Mouse (Mus musculus) G1E (cell line): ENCODE results near the gene Krr1. TPM values are rescaled to one million over a fixed set of nuclear protein-coding genes. Genes with fewer than 3 reads are reported as not detected.

Experiments
- ATAC-seq: 2 replicates; pipeline ENCODE4 v1.8.0; 2016; ENCODE audit warnings: mild to moderate bottlenecking; ENCODE audit not compliant: insufficient number of reproducible peaks, poor library complexity, low FRiP score, severe bottlenecking; ENCODE audit errors: extremely low read depth
- DNase-seq: peaks from one replicate; pipeline ENCODE4 v3.0.0; 2012; ENCODE audit warnings: low spot score
- H3K27me3 ChIP-seq: 2 replicates; pipeline ENCODE4 v1.6.1; 2012; ENCODE audit warnings: mild to moderate bottlenecking, low read length, inconsistent platforms; ENCODE audit not compliant: insufficient read depth
- H3K36me3 ChIP-seq: replicated peaks from 2 replicates; pipeline ENCODE3; 2012; ENCODE audit warnings: mild to moderate bottlenecking, inconsistent platforms
- H3K4me1 ChIP-seq: 2 replicates; pipeline ENCODE4 v1.6.1; 2012; ENCODE audit warnings: low read depth, low read length, inconsistent platforms, mixed read lengths; ENCODE audit not compliant: insufficient read depth
- H3K4me3 ChIP-seq: 2 replicates; pipeline ENCODE4 v1.5.1; 2012; ENCODE audit warnings: low read depth, mild to moderate bottlenecking, inconsistent platforms, low read length, moderate library complexity, mixed read lengths
- H3K9me3 ChIP-seq: replicated peaks from 2 replicates; pipeline ENCODE4 v1.6.1; 2012; ENCODE audit warnings: inconsistent platforms
- CTCF ChIP-seq: IDR thresholded peaks from 2 replicates; pipeline ENCODE4 v1.5.1; 2012; ENCODE audit warnings: low read depth, low read length, inconsistent platforms, mixed read lengths
- GATA1 ChIP-seq: IDR thresholded peaks from 2 replicates; pipeline ENCODE4 v1.6.1; 2012; ENCODE audit warnings: borderline replicate concordance, low read length, inconsistent platforms, mixed read lengths
- GATA2 ChIP-seq: IDR thresholded peaks from 2 replicates; pipeline ENCODE4 v1.6.1; 2012; ENCODE audit warnings: low read depth, low read length, inconsistent platforms, borderline replicate concordance
- POLR2AphosphoS5 ChIP-seq: IDR thresholded peaks from 2 replicates; pipeline ENCODE4 v1.6.1; 2012; ENCODE audit warnings: low read depth, low read length, inconsistent platforms; ENCODE audit not compliant: insufficient replicate concordance
- TAL1 ChIP-seq: conservative IDR thresholded peaks from 2 replicates; pipeline ENCODE4 v1.6.1; 2012; ENCODE audit warnings: low read depth, low read length, inconsistent platforms, mixed read lengths
- polyA plus RNA-seq: library from polyadenylated mRNA; stranded (reverse); fragments of >175 nt; gene quantifications from 2 replicates; pipeline ENCODE4 v1.2.3, GENCODE M21; 2012
- total RNA-seq, 2 experiments: library from RNA; stranded (forward) in 1 of 2; stranded (reverse) in 1 of 2; fragments of 200-1000 nt in 1 of 2; fragments of >200 nt in 1 of 2; fragmentation: Nextera tagmentation in 1 of 2; gene quantifications; 2 replicates each; pipeline ENCODE4 v1.2.3; 2014 to 2017

The Krr1 gene
- total and polyA plus RNA-seq, 3 experiments: 2.8 to 107 (median 52.8) TPM

DNA sequence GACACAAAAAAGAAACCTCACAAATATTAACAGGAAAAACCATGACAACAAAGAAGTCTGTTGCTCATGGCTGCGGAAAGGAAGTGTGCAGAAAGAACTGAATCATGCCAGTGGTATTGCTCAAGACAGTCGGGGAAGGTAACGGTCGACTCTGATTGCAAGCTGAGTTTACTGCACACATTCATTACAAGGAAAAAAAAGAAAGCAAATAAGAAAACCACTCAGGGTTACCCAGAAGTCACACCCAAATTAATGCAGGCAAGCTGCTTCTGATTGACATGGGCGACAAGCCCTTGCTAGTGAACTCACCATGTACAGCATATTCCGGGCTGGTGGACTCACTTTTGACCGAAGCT lies 24.1 kb downstream of the Krr1 start:
- H3K9me3 ChIP-seq: no peaks in the 10 kb centered on the region
- no peak overlapping the region for H3K4me3 ChIP-seq
- H3K36me3 ChIP-seq: no peaks in the 10 kb centered on the region
- ATAC-seq (no peak), DNase-seq (no peak)
- H3K27me3 ChIP-seq: no peaks in the 10 kb centered on the region
- no peak for TF ChIP-seq POLR2AphosphoS5
- no peak for TF ChIP-seq CTCF
- TF ChIP-seq TAL1: no peak
- no peak for TF ChIP-seq GATA1
- TF ChIP-seq GATA2: no peak
- peaks cover 42% of the 10 kb centered on the region for H3K4me1 ChIP-seq

DNA sequence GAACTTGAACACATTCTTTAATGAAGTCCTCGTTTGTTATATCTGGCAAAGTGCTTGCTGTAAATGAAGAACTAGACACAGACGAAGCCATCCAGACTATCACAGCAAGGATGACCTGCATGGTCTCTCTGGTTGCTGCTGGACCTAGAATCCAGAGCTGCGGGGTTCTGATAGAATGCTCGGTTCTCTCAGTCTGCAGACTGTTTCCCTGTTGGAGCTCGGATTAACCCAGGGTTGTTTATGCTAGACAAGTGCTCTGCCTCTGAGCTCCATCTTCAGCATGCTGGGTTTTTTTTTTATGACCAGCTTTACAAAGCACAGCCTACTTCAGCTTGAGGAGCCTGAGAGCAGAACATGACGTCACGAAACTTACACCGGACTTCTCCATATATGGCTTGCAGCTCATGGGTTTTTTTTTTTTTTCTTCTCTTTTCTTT lies 24.5 kb downstream of the Krr1 start:
- ATAC-seq: no peak
- TF ChIP-seq POLR2AphosphoS5: no peak
- TF ChIP-seq GATA2: no peak
- no peak for TF ChIP-seq GATA1
- TF ChIP-seq CTCF: no peak
- no peak for TF ChIP-seq TAL1
- no peak for DNase-seq
- Histone ChIP-seq H3K27me3 (no peaks in the 10 kb centered on the region), H3K9me3 (no peaks in the 10 kb centered on the region), H3K4me1 (peaks cover 46% of the 10 kb centered on the region), H3K36me3 (no peaks in the 10 kb centered on the region), H3K4me3 (no peak overlapping the region)

DNA sequence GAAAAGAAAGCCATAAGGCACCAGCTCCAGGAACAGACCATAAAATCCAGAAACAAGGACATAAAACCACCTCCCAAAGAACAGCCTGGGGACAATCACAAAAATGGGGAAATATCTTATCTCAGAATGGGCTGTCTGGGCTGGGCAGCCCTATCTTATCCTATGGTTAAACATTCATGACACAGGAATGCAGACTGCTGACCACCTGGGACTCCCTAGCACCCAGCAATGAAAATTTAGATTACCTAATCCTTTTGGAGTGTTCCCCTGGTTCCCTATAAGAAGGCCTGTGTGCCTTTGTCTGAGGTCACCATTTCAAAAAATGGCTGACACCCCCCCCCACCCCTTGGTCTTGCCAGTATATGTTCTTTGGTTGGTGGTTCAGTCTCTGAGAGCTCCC lies 25.2 kb downstream of the Krr1 start:
- Histone ChIP-seq H3K36me3 (no peaks in the 10 kb centered on the region), H3K9me3 (no peaks in the 10 kb centered on the region), H3K4me3 (no peak overlapping the region), H3K27me3 (no peaks in the 10 kb centered on the region), H3K4me1 (peaks cover 53% of the 10 kb centered on the region)
- no peak for DNase-seq
- ATAC-seq: no peak
- TF ChIP-seq POLR2AphosphoS5: no peak
- TF ChIP-seq GATA1: no peak
- no peak for TF ChIP-seq CTCF
- no peak for TF ChIP-seq TAL1
- TF ChIP-seq GATA2: no peak

DNA sequence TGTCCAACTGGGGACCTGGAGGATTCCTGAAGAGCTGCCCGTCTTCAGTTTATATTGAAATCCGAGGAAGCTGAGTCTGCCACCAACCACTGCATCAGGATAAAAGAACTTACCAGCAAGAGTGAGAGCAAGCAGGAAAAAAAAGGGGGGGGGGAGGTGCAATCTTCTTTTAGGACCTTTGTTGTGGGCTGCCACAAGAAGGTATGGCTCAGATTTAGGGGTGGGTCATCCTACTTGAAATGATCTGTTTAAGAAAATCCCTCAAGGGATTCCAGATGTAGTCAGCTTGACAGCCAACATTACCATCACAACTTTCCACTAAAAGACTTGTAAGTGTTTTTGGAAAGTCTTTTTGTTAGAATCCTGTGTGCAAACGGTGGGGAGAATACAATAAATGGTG lies 27.3 kb downstream of the Krr1 start:
- H3K27me3 ChIP-seq: no peaks in the 10 kb centered on the region
- H3K4me3 ChIP-seq: no peak overlapping the region
- no peak for DNase-seq
- peaks cover 58% of the 10 kb centered on the region for H3K4me1 ChIP-seq
- H3K36me3 ChIP-seq: no peaks in the 10 kb centered on the region
- H3K9me3 ChIP-seq: no peaks in the 10 kb centered on the region
- ATAC-seq: no peak
- TF ChIP-seq CTCF: no peak
- no peak for TF ChIP-seq TAL1
- no peak for TF ChIP-seq GATA2
- TF ChIP-seq POLR2AphosphoS5: no peak

DNA sequence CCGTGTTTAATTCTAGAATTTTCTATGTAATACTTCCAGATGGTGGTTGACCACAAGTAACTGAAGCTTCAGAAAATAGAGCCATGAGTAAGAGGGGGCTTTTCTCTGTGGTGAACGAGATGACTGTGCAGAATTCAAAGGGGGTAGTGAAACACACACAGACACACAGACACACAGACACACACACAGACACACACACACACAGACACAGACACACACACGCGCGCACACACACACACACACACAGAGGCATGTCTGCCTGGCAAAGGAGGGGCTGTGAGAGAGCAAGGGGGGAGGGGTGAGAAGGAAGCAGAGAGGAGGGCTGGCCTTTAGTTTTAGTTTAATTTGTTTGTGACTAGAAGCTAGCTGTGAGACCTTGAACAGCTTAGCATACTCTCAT lies 28.1 kb downstream of the Krr1 start:
- no peaks in the 10 kb centered on the region for H3K27me3 ChIP-seq
- peak overlapping the region; percentile 40; the same call in 1 of the 2 replicates for H3K4me3 ChIP-seq
- TF ChIP-seq TAL1 (no peak), GATA1 (no peak), CTCF (no peak), POLR2AphosphoS5 (no peak), GATA2 (no peak)
- no peaks in the 10 kb centered on the region for H3K36me3 ChIP-seq
- H3K4me1 ChIP-seq: peaks cover 64% of the 10 kb centered on the region
- no peaks in the 10 kb centered on the region for H3K9me3 ChIP-seq
- DNase-seq (no peak), ATAC-seq (peak; percentile 41)

DNA sequence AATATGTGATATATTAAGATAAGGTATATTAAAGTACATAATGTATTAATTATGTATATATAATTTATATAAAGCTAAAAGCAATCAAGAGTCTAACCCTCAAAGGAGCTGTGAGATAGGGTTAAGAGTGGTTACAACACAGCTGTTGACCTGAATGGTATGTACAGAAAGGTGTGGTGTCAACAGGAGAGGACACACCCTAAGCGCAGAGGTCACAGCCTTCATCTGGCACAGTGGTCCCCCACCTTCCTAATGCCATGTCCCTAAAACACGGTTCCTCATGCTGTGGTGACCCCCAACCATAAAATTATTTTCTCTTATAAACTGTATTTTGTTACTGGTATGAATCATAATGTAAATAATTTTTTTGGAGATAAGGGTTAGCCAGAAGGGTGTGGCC lies 28.9 kb downstream of the Krr1 start:
- no peak for ATAC-seq
- peak overlapping the region; percentile 65; the same call in 1 of the 2 replicates for H3K4me3 ChIP-seq
- no peaks in the 10 kb centered on the region for H3K27me3 ChIP-seq
- no peaks in the 10 kb centered on the region for H3K9me3 ChIP-seq
- DNase-seq: no peak
- no peaks in the 10 kb centered on the region for H3K36me3 ChIP-seq
- peaks cover 62% of the 10 kb centered on the region for H3K4me1 ChIP-seq
- no peak for TF ChIP-seq TAL1
- TF ChIP-seq POLR2AphosphoS5: no peak
- TF ChIP-seq GATA1: no peak
